Mouse (Mus musculus) MEL-GATA-1-ER (cell line): ENCODE data around the gene Capza2.
"Not testable (repeated sequence)": the region's sequence is repeated elsewhere in the genome, so short reads cannot be mapped to it uniquely, and the experiment has no call there.

Experiments used
- DNase-seq: peaks from one replicate; pipeline ENCODE4 v3.0.0-alpha.2; 2012; ENCODE audit warnings: low read depth; ENCODE audit errors: extremely low read depth

The Capza2 gene

DNA sequence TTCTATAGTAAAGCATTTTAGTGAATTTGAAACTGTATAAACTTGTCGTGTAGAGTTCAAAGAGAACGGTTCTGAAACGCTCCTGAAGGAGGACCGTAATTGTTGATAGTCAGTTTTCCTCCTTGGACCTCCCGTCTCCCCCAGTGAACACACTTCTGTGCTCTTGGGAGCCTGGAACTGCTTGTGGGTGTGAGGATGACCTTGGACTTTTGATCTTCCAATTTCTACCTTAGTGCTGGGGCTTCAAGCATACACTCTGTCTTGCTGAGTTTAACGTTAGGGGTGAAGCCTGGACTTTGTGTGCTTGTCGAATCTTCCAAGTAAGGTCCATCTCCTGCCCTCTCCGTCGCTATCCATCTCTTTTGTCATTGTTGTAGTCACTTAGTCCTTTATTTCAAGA, 4.0 kb downstream of the Capza2 start:
- no peak for DNase-seq

DNA sequence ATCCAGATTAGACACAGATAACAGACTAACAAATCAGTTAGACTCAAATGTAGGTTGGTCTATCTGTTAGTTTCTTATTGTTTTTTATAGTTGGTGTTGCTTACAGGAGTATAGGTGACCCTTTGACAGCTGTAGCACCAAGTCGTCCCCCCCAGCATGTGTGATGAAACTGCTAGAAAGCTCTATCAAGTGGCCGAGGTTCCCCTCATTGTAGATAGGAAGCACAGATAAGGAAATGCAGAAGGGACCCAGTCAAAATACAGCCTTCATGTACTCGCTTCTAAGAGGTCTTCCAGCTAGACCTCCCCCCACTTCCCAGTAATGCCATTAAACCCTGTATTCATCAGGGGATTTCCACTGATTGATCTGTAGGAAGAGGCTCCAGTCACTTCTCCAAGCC, 6.7 kb downstream of the Capza2 start:
- DNase-seq: no peak

DNA sequence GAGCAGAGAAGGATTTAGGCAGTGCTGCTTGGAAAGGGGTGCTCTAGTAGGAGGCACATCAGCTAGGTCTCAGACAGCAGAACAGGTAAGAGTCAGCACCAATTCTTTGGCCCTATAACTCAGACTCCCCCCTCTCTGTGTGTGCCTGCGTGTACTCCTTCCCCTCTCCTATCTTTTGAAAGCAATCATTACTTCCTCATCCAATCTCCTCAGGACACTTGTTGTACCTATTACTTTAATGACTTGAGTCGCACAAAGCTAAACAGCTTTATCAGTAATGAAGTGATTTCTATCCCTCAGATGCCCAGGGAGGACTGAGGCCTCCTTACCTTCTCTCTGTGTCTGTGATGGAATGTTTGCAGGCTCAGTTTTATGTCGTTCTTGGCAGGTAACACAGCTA, 10.1 kb downstream of the Capza2 start:
- DNase-seq: no peak

DNA sequence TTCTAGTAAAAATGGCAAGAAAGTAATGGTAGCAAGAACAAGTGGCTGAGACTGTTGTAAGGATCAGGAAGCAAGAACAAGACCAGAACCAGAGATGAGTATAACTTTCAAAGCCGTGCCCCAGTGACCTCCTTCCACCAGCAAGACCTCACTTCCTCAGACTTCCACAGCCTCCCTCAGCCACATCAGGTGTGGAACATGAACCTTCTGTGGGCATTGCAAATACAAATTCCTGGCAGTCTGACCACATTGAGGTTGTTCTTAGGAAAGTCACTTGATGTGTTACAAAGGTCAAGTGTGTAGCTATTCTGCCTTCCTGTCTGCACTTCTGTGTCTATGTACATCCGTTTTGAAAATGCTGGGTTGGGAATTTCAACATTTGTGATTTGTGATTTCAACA, 16.1 kb downstream of the Capza2 start:
- no peak for DNase-seq

DNA sequence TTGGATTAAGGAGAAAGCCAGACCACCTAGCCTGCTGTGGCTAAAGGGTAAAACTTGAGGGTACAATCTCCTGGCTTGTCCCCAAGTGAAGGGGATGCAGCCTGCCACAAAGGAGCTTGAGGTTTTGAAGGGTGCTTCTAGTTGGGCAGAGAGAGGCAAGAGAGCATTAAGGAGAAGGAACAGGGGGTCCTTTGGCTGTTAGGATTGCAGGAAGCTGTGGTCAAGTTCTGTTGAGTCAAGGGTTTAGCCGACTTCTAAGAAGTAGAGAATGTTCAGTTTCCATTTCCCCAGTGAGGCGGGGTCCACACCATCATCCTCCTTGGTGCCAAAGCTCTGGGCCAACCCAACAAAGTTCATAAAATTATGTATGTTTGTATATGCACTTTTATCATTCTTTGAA, 19.0 kb downstream of the Capza2 start:
- DNase-seq: no peak

DNA sequence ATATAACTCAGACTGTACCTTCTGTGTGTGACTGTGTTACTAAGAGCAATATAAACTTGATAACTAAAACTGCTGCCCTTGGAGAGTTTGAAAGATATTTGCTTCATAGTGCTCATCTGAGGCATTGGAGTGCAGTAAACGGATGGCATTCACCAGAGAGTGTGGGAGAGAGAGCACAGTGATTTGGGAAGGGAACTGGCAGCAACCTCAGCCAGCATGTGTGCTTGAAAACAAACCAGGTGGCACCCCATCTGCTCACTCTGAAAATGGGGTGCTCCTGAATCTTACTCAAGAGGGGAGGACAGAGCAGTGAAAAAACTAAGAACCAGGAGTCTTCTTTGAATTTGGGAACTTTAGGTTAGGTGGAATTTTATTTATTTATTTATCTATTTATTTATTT, 21.3 kb downstream of the Capza2 start:
- no peak for DNase-seq

DNA sequence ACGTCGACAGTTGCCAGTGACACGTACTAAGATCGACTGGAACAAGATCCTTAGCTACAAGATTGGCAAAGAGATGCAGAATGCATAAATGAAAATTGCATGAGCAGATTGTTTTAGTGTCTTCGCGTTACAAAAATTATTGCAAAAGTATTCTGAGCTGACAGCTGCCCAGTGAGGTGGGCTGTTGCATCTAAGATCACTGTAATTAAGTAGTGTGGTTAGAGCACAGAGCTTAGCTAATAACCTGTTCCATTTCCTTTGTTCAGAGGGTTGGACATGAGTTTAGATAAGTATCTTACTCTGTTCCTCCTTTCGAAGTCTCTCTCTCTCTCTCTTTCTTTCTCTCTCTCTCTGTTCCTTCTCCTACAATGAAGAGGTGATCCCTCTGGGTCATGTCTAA, 29.3 kb downstream of the Capza2 start:
- DNase-seq: no peak

DNA sequence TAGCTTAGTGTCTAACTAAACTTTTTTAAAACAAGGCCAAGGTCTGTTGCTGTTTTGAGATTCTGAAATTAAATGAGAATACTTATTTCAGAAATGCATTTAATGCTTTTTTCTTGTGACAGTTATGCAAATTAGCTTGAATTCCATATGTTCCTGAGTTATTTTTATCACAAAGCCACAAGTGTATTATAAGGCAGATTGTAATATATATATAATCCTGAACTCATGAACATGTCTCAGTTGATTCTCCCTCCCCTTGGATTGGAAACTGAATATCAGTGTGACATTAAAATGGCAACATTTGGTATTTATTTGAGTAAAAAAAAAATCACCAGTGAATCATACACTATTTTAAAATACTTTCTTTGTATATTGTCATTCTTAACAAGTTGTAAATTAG, 30.0 kb downstream of the Capza2 start:
- DNase-seq: no peak

DNA sequence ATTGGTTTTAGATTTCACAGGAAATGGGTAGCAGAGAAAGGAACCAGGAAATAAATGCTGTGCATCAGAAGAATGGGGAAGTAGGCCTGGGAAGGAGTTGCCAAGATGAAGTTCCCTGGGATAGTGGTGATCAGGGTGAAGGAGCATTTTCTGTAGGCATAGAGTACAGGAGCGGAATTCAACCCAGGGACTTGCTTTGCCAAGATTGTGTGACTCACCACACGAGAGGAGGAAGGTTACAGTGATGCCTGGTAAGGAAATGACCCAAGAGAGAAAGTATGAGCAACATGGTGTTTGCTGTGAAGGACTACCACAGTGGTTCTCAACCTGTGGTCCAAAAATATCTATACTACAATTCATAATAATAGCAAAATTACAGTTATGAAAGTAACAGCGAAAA, 31.8 kb downstream of the Capza2 start:
- no peak for DNase-seq

DNA sequence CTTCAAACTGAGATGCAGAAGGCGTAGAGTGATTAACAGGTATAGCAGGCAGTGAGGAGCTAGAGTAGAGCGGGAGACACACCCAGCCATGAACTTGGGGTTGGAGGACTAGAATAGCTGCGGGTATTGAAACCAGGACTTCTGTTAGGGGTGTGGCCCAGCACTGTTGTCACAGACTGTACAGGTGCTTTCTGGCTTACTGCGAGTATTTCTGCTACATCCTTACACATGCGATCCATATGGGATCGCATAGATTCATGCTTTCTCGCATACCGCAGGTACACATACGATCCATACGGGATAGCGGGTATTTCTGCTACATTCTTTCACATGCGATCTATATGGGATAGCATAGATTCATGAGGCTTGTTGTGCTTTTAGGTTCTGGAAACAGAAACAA, 32.3 kb downstream of the Capza2 start:
- DNase-seq: no peak

DNA sequence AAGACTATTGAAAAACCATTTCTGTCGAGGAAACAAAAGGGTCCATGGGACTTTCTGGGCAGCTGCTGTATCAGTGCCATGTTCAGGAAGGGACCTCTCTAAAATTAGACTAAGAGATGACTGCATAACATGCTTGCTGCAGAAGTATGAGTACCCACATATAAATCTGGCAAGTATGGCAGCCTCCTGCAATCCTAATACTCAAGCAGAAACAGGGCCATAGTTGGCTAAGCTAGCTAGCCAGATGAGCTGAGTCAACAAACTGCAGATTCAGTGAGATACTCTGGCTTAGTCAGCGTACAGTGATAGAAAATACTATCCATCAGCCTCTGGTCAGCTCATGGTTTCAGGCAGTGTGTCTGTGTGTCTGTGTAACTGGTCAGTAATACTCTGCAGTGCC, 33.8 kb downstream of the Capza2 start:
- no peak for DNase-seq

DNA sequence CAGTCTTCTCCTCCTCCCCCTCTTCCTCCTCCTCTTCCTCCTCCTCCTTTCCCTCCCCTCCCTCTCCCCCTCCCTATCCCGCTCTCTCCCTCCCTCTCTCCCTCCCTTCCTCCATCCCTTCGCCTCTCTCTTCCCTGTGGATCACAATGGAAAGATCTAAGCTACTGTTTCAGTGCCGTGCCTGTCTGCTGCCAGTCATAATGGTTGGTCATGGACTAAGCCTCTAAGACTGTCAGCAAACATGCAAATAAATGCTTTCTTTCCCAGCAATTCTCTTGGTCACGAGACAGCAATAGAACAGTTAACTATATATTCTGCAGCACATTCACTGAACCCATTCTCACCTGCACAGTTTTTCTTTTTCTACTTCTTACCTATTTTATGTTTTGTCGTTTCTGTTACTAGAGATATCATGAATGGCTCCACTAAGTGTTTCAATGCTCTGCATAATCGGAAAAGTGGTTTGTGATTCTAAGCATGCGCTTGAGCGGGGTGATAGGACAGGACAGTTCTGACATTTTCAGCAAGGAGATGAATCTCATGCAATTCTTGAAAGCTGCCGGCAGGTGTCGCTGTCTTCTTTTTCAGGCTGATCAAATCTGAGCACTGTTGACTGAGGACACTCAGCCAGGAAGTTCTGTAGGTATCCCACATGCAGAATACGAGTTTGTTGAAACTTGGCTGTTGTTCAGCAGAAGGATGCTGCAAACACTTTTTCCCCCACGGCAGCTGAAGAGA, 39.2 kb downstream of the Capza2 start:
- DNase-seq: peak; percentile 69

DNA sequence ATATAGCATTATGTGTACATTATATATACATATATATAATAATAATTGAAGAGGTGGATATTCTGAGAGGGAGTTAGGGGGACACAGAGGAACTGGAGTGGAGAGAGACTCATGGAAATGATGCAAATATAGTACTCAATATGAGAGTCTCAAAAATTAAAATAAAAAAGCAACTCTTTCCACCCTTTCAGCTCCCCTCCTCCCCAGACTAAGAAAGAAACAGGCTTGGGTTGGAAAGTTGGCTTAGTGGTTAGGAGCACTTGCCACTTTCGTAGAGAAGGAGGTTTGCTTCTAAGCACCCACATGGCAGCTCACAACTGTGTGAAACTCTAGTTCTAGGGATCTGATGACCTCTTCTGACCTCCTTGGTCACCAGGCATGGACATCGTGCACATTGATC, 41.0 kb downstream of the Capza2 start:
- DNase-seq: no peak

DNA sequence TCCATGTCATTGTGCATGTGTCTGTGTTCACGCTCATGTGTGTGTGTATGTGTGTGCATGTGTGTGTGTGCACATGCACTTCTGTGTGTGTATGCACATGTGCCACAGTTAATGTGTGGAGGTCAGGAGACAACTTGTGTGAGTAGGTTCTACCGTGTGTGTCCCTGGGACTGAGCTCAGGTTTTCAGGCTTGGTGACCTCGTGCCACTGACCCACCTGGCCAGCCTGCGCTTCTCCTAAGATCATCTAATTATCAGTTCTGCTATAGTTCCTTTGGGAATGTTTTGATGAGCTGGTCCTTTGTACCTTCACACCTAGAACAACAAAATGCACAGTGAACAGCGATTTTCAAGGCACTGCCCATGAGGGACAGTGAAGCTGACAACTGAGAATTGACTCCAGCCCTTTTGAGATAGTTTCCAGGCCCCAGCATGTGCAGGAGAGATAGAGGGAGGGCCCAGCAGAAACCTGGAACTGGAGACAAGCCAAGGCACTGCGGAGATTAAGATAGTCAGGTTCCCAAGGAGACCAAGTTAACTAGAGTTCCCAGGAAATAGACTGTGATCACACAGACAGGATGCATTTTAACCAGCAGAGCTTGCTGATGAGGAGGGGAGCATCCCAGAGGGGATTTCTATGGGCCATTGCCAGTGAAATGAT, 44.4 kb downstream of the Capza2 start:
- DNase-seq: peak; percentile 84

DNA sequence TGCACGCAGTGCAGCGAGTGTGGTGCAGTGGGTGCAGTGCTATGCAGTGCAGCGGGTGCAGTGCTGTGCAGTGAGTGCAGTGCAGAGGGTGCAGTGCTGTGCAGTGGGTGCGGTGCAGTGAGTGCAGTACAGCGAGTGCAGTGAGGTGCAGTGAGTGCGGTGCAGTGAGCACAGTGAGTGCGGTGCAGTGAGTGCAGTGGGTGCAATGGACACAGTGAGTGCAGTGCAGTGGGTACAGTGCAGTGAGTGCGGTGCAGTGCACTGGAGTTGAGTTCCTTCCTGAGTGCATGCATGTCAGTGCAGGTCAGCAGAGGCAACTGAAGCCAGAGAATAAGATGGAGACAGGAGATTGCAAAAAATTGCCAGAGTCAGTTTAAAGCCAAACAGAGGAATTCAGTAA, 45.8 kb downstream of the Capza2 start:
- DNase-seq: no peak

DNA sequence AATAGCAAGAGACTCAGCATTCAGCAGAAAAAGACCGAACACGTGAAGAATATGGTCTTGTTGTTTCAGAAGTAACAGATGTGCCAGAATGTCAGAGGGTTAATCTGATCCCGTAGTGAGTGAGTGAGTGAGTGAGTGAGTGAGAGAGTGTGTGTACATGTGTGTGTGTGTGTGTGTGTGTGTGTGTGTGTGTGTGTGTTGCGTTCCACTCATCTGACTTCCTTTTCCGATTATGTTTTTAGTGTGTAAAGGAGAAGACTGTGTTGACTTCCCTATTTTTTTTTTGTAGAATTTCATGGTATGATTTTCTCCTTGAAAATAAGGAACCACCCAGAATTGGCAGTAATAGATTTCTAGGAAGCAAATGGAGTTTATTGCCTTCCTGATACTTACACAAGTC, 52.6 kb downstream of the Capza2 start:
- DNase-seq: no peak

DNA sequence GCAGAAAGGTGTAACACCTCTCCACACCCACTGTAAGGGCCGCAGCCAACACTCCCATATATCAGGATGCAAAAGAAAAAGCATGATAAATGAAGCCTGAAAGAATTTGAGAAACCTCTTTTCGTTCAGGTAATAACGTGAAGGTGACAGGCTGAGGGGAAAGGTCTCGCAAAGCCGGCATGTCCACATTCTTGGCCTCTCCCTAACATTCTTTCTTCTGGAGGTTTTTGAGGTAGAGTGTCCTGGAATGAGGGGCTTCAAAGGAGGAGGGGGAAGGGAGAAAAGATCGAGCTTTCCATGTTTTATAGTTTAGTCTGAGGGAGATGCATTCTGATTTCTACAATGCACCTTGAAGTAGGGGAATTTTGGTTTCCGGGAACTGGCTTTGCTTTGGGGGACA, 56.6 kb downstream of the Capza2 start, which contains the start of gene St7:
TSS of gene St7 (plus strand) at position 287 of the 400 bp plus-strand sequence.
- no peak for DNase-seq

DNA sequence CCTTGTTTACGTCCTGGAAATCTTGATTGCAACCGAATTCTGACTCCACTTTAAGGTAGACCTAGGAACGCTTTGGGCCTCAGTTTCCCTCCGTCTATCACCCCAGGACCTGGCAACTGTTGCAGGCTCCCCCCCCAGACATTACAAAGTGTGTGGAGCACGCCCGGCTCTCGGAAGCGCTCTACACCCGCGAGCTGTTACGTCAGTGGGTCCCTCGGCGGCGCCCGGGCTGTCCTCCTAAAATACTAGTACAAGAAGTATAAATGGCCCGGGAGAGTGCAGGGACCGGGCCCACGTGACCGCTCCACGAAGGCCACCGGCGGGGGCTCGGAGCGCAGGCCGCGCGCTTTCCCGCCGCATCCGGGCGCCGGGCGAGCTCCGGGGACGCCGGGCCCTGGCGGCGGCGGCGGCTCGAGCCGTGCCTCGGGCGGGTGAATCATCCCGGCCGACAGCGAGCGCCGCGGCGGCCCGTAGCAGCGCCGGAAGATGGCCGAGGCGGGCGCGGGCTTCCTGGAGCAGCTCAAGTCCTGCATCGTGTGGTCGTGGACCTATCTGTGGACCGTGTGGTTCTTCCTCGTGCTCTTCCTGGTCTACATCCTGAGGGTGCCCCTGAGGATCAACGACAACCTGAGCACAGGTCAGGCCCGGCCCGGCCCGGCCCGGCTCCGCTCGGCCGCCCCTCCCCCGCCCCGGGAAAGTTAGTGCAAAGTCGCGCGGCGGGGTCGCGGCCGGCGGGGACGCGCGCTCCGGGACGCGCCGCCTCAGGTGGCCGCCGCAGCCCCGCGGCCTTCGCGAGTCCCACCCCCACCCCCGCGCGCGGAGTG, 57.9 kb downstream of the Capza2 start:
- DNase-seq: peak; percentile 41

DNA sequence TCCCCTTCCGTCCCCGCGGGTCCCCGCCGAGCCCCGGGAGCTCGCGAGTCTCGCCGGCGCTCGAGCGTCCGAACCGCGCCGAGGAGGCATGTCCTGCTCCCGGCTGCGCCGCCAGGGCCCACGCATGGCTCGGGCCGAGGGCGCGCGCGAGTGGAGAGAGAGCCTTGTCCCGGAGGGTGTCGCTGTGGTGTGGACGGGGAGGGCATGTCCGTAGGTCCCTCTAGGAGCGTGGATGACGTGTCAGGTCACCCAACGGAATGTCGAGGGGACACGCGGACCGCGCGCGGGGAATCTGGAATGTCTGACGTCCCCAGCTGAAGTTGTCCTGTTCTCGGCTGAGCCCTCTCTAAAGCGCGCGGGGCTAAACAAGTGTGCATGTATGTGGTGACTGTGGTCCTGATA, 58.5 kb downstream of the Capza2 start:
- DNase-seq: peak; percentile 41

DNA sequence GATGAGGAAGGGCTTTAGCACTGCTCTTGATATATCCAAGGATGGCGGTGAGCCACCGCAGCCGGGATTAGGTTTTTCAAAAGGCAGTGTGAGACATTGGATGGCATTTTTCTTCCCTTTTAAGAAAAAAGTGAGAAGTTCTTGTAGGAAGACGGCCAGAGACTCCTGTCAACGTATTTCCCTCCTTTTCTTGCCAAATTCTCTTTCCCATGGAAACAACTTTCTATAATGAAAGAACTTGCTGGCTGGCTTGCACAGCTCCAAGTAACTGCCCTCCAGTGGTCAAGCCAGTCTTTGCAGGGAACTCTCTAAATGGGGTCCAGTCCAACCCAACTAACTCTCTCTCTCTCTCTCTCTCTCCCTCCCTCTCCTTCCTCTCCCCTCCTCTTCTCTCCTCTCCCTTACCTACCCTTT, 60.3 kb downstream of the Capza2 start:
- no peak for DNase-seq

DNA sequence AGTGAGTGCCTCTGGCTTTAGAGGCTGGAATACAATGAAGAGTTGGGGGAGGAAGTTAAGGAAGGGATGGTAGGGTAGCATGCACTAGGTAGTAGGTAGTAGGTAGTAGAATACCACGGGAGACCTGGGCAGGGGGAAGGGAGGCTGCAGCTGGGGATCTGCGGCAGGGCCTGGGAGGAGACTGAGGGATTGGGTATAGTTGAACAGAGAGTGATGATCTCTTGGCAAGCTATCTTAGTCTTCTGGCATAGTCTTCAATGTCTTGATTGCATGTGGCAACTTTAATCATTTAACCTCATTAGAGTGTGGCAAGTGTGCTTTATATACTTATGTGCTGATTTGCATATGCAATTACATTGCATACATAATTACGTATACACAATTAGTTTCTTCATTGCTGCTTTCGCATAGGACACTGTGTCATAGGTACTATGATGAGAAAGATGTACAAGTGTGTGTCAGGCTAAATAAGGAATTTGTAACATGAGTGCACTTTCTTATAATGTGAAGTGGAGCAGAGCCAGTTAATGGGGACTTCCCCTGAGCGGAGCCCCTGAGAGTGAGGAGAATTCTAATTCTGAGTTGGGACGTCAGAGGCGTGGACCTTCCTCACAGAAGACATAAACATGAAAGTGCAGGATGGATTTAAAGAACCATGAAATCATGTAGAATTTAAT, 65.0 kb downstream of the Capza2 start:
- DNase-seq: no peak

DNA sequence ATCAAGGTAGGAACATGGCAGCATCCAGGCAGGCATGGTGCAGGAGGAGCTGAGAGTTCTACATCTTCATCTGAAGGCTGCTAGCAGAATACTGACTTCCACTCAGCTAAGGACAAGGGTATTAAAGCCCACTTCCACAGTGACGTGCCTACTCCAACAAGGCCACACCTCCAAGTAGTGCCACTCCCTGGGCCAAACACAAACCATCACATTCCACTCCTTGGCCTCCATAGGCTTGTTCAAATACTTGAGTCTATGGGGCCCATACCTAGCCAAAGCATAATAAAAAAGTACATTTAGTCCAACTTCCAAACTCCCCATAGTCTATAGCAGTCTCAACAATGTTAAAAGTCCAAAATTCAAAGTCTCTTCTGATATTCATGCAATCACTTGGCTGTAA, 68.0 kb downstream of the Capza2 start:
- not testable (repeated sequence) for DNase-seq
